Mouse (Mus musculus) kidney, postnatal 0 days (tissue): ENCODE data around the gene 3110082I17Rik. TPM values are rescaled to one million over a fixed set of nuclear protein-coding genes. Genes with fewer than 3 reads are reported as not detected.
A peak's percentile ranks its signal among the peaks of the same experiment; 100 is the strongest.

ENCODE experiments used
- ATAC-seq: fragments of 200-750 bp; cut with Nextera tagmentation; replicated peaks from 2 replicates; pipeline ENCODE4 v1.8.0; 2017; ENCODE audit warnings: low read depth, moderate number of reproducible peaks, moderate TSS enrichment, moderate library complexity; ENCODE audit not compliant: low FRiP score
- DNase-seq: peaks from one replicate; pipeline ENCODE4 v3.0.0-alpha.2; 2016; ENCODE audit warnings: low spot score
- H3K27ac ChIP-seq: fragments of 300-500 bp; sonication (generic); 2 replicates; pipeline ENCODE4 v1.5.1; 2014; ENCODE audit warnings: mild to moderate bottlenecking
- H3K27me3 ChIP-seq: fragments of 300-500 bp; sonication (generic); 2 replicates; pipeline ENCODE4 v1.6.1; 2014; ENCODE audit warnings: low read length, mixed read lengths; ENCODE audit not compliant: insufficient read depth
- H3K36me3 ChIP-seq: fragments of 300-500 bp; sonication (generic); 2 replicates; pipeline ENCODE4 v1.6.1; 2014; ENCODE audit warnings: low read length, mixed read lengths; ENCODE audit not compliant: insufficient read depth
- H3K4me1 ChIP-seq: fragments of 300-500 bp; sonication (generic); replicated peaks from 2 replicates; pipeline ENCODE4 v1.6.1; 2014; ENCODE audit warnings: antibody characterized with exemption, low read length, mixed read lengths; ENCODE audit not compliant: insufficient read depth
- H3K4me2 ChIP-seq: fragments of 300-500 bp; sonication (generic); 2 replicates; pipeline ENCODE4 v1.6.1; 2014; ENCODE audit warnings: mild to moderate bottlenecking, low read length, moderate library complexity, mixed read lengths
- H3K4me3 ChIP-seq: fragments of 300-500 bp; sonication (generic); replicated peaks from 2 replicates; pipeline ENCODE4 v1.5.1; 2014; ENCODE audit warnings: low read depth, low read length
- H3K9ac ChIP-seq: fragments of 300-500 bp; sonication (generic); 2 replicates; pipeline ENCODE4 v1.6.1; 2014; ENCODE audit warnings: low read depth, low read length
- H3K9me3 ChIP-seq: fragments of 300-500 bp; sonication (generic); replicated peaks from 2 replicates; pipeline ENCODE4 v1.6.1; 2016; ENCODE audit warnings: low read length, inconsistent platforms, mixed read lengths
- CTCF ChIP-seq: IDR thresholded peaks from 2 replicates; pipeline ENCODE4 v1.5.1; 2016; ENCODE audit warnings: antibody characterized with exemption, low read depth, mild to moderate bottlenecking, moderate library complexity
- WGBS: fragments of 180-500 bp; shearing (Covaris S2); extraction: QIAGEN DNeasy Blood & Tissue Kit; methylation state at CpG from one replicate; pipeline ENCODE4 v1.1.7; 2014; 5-methylcytosine and 5-hydroxymethylcytosine counted together
- polyA plus RNA-seq: library from polyadenylated mRNA; unstranded; fragments of >200 nt; fragmentation: Nextera tagmentation; extraction: Ambion mirVana; gene quantifications from 2 replicates; pipeline ENCODE4 v1.2.1, GENCODE M21; 2015

3110082I17Rik gene
- polyA plus RNA-seq, 1 experiment from 2014 or later: 25.6 TPM

- H3K36me3 ChIP-seq: 0 out of 2 replicates have a peak, but pooled peaks cover 2% of the 10 kb centered on the region
- H3K4me2 ChIP-seq: no peak overlapping the region
- H3K9ac ChIP-seq: peak overlapping the region; percentile 35; the same call in 1 of the 2 replicates
- TF ChIP-seq CTCF: no peak
- H3K27me3 ChIP-seq: no peaks in the 10 kb centered on the region
- 38% methylated on average over 4 of the region's 4 CpGs for WGBS
- DNase-seq (peak; percentile 68), ATAC-seq (no peak)
- H3K9me3 ChIP-seq: no peaks in the 10 kb centered on the region
- peaks cover 43% of the 10 kb centered on the region for H3K4me1 ChIP-seq
- peak overlapping the region; percentile 65 for H3K27ac ChIP-seq
- H3K4me3 ChIP-seq: no peak overlapping the region
These were observed 72.1 kb downstream of the 3110082I17Rik start for GRCm38 (mm10) chr5:139388195-139388570.

- H3K4me1 ChIP-seq: peaks cover 46% of the 10 kb centered on the region
- no peak overlapping the region for H3K9ac ChIP-seq
- ATAC-seq (no peak), DNase-seq (no peak)
- no peaks in the 10 kb centered on the region for H3K9me3 ChIP-seq
- H3K4me3 ChIP-seq: no peak overlapping the region
- TF ChIP-seq CTCF: no peak
- H3K27ac ChIP-seq: peak overlapping the region; percentile 65
- H3K4me2 ChIP-seq: no peak overlapping the region
- H3K27me3 ChIP-seq: no peaks in the 10 kb centered on the region
- WGBS: 58% methylated on average over 10 of the region's 10 CpGs
- no peaks in the 10 kb centered on the region for H3K36me3 ChIP-seq
These were observed 72.8 kb downstream of the 3110082I17Rik start for GRCm38 (mm10) chr5:139387329-139388194.

GRCm38 (mm10) chr5:139386047-139386446 is 74.3 kb downstream of the 3110082I17Rik start:
- whole genome bisulfite sequencing: 93% methylated on average over 5 of the region's 5 CpGs

DNA sequence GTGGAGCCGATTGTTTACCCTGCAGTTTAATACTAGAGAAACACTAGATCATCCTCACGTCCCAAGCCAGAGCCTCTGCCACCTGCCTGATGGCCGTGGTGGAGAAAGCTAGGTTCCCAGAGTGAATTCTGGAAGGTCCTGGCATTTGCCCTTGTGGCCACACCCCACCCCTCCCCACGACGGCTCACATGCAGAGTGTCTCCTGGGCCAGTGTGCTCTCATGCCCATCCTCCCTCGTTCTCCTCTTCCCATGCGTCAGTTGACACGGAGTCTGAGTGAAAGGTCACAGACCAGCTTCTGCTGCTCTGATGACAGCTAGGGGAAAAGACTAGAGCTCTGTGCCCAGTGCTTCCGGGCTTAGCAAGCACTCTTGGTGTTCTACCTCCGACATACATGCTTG is 75.8 kb downstream of the 3110082I17Rik start:
- H3K4me3 ChIP-seq: no peak overlapping the region
- no peaks in the 10 kb centered on the region for H3K9me3 ChIP-seq
- H3K4me1 ChIP-seq: peaks cover 58% of the 10 kb centered on the region
- H3K9ac ChIP-seq: 0 out of 2 replicates have a peak overlapping the region, but pooled peaks have one; percentile 19
- TF ChIP-seq CTCF: no peak
- H3K36me3 ChIP-seq: no peaks in the 10 kb centered on the region
- WGBS: 25% methylated on average over 10 of the region's 10 CpGs
- peak; percentile 90 for DNase-seq
- peak overlapping the region; percentile 55; the same call in 1 of the 2 replicates for H3K27ac ChIP-seq
- ATAC-seq: peak; percentile 63
- H3K27me3 ChIP-seq: no peaks in the 10 kb centered on the region
- H3K4me2 ChIP-seq: 0 out of 2 replicates have a peak overlapping the region, but pooled peaks have one; percentile 26

More at GRCm38 (mm10) chr5:139386047-139386446, 74.3 kb downstream of the 3110082I17Rik start:
- Histone ChIP-seq H3K9me3 (no peaks in the 10 kb centered on the region), H3K4me1 (peaks cover 57% of the 10 kb centered on the region), H3K9ac (no peak overlapping the region), H3K27me3 (no peaks in the 10 kb centered on the region), H3K4me2 (no peak overlapping the region), H3K27ac (no peak overlapping the region), H3K4me3 (no peak overlapping the region), H3K36me3 (no peaks in the 10 kb centered on the region)
- no peak for DNase-seq
- TF ChIP-seq CTCF: no peak
- no peak for ATAC-seq

DNA sequence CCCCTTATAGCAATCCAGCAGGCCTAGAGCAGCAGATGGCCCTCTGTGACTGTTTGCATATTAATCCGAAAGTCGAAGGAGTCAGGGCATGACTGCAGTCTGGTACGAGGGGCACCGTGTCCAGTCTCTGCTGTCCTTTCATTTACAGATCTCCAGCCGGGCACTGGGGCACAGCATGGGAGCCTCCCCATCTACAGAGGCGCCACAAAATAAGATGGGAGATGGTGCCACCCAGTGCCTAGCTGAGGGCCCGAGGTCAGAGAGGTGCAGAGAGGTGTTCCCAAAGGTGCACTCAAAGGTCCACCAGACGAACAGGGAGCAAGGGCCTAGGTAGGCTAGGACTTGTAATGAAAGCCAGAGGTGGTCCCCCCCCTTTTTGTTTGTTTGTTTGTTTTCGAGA is 77.1 kb downstream of the 3110082I17Rik start:
- H3K4me3 ChIP-seq: no peak overlapping the region
- H3K4me2 ChIP-seq: no peak overlapping the region
- H3K4me1 ChIP-seq: peaks cover 58% of the 10 kb centered on the region
- TF ChIP-seq CTCF: no peak
- DNase-seq (no peak), ATAC-seq (no peak)
- peak overlapping the region; percentile 72 for H3K27ac ChIP-seq
- H3K36me3 ChIP-seq: no peaks in the 10 kb centered on the region
- H3K9ac ChIP-seq: no peak overlapping the region
- H3K9me3 ChIP-seq: no peaks in the 10 kb centered on the region
- H3K27me3 ChIP-seq: no peaks in the 10 kb centered on the region
- WGBS: 73% methylated on average over 9 of the region's 9 CpGs

- H3K27ac ChIP-seq: peak overlapping the region; percentile 72
- H3K9ac ChIP-seq: 0 out of 2 replicates have a peak overlapping the region, but pooled peaks have one; percentile 29
- H3K4me3 ChIP-seq: no peak overlapping the region
- H3K36me3 ChIP-seq: no peaks in the 10 kb centered on the region
- peak; percentile 57 for DNase-seq
- H3K27me3 ChIP-seq: no peaks in the 10 kb centered on the region
- TF ChIP-seq CTCF: no peak
- ATAC-seq: no peak
- WGBS: 48% methylated on average over 8 of the region's 8 CpGs
- peak overlapping the region; percentile 23 for H3K4me2 ChIP-seq
- no peaks in the 10 kb centered on the region for H3K9me3 ChIP-seq
- peaks cover 59% of the 10 kb centered on the region for H3K4me1 ChIP-seq
These were observed 77.6 kb downstream of the 3110082I17Rik start for GRCm38 (mm10) chr5:139382760-139383159.
